Mouse (Mus musculus) inflammation-experienced regulatory T-cells, adult 6 months (primary cell): ENCODE measurements around the gene Ctr9. TPM values are rescaled to one million over a fixed set of nuclear protein-coding genes. Genes with fewer than 3 reads are reported as not detected.

Source experiments
- polyA plus RNA-seq, 3 experiments: library from polyadenylated mRNA; unstranded; fragments of 100-300 nt; shearing (Covaris generic); gene quantifications; one replicate each; pipeline ENCODE4 v1.2.1; 2017

The Ctr9 gene
- polyA plus RNA-seq, 3 experiments from 2014 or later = 37.7 to 42.2 (median 40.0) TPM

Other genes starting within 250 kb of the Ctr9 start
- gene Rnf141, start 184.5 kb upstream of the Ctr9 start, polyA plus RNA-seq = 10 to 100 TPM; 13.0 to 20.0 (median 13.1) TPM
- not detected for gene Lyve1, start 165.7 kb upstream of the Ctr9 start, polyA plus RNA-seq
- gene Mrvi1, start 46.5 kb upstream of the Ctr9 start, polyA plus RNA-seq = under 1 TPM in 2 of 3 experiments, not detected in 1; 0.46 to 0.87 TPM
- 1,000 to 10,000 TPM in 1 of 3 experiments, 100 to 1,000 TPM in 2; 799 to 1,002 (median 808) TPM for gene Eif4g2, start 54.1 kb downstream of the Ctr9 start, polyA plus RNA-seq